Comparison of ENCODE assay signal across 23 mouse cellular contexts in the genomic region with DNA sequence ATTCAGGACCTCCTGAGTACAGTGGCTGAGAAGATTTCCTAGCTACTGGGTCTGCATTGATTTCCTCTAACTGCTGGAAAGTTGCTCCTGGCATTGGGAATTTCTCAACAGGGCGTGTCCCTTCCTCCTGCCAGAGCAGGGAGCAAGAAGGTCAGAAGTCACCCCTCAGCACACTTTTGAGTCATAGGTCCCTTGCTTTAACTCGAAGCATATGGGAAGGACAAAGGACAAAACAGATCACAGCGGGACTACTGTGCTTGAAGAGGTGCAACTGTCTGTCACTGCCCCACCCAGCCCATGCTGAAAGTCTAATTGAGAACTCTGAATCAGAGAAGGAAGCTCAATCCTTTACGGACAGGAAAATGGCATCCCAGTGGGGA.
DNase-seq lines count a peak whose midpoint lies in the region; ATAC-seq and TF ChIP-seq lines count a peak whose summit lies in the region.
"Had no signal": no experiment of that assay in that cellular context is flagged by ENCODE, and none has a peak within 500 bp of the region (broad histone marks: within the 10 kb centered on the region; RNA-seq: fewer than 3 reads in every experiment).

No protein-coding gene starts in this region.

- no peak for TF ChIP-seq CTCF in intestine, postnatal 0 days (IDR thresholded peaks at IDR 0.05; ENCODE audit: low read depth)

- no peak overlapping the region for H3K27ac ChIP-seq in heart, embryonic 16.5 days (ENCODE audit: low read length)
- H3K27ac ChIP-seq in intestine, postnatal 0 days (ENCODE audit: low read depth, low read length): no peak overlapping the region
- H3K27ac ChIP-seq in liver, embryonic 12.5 days: no peak overlapping the region
- H3K27ac ChIP-seq: embryonic facial prominence, embryonic 15.5 days; forebrain, embryonic 15.5 days; hindbrain, embryonic 12.5 days; left cerebral cortex, adult 2 months; liver, embryonic 15.5 days; midbrain, embryonic 12.5 days had no signal

- H3K4me2 ChIP-seq in heart, embryonic 16.5 days (ENCODE audit: low read depth, low read length): peak overlapping the region; percentile 8; the same call in 1 of the 2 replicates
- H3K4me2 ChIP-seq in intestine, postnatal 0 days (replicated peaks; ENCODE audit: low read depth): no peak overlapping the region
- H3K4me2 ChIP-seq in liver, embryonic 12.5 days: no peak overlapping the region
- H3K4me2 ChIP-seq: embryonic facial prominence, embryonic 15.5 days; forebrain, embryonic 15.5 days; heart, embryonic 12.5 days; hindbrain, embryonic 12.5 days; liver, embryonic 15.5 days; midbrain, embryonic 12.5 days had no signal

- 0 out of 2 replicates have a peak, but pooled peaks cover 3% of the 10 kb centered on the region for H3K27me3 ChIP-seq in heart, embryonic 16.5 days (ENCODE audit: control insufficient read depth, insufficient read depth, low read length)
- H3K27me3 ChIP-seq in intestine, postnatal 0 days (replicated peaks; ENCODE audit: control insufficient read depth, insufficient read depth, low read length): no peaks in the 10 kb centered on the region
- peaks cover 27% of the 10 kb centered on the region for H3K27me3 ChIP-seq in liver, embryonic 12.5 days (replicated peaks)
- H3K27me3 ChIP-seq: embryonic facial prominence, embryonic 15.5 days; forebrain, embryonic 15.5 days; liver, embryonic 15.5 days had no signal

- H3K4me1 ChIP-seq in heart, embryonic 16.5 days (ENCODE audit: control insufficient read depth, insufficient read depth, low read length): peaks cover 14% of the 10 kb centered on the region
- no peaks in the 10 kb centered on the region; the same call in 1 of the 2 replicates for H3K4me1 ChIP-seq in intestine, postnatal 0 days (replicated peaks; ENCODE audit: control insufficient read depth, insufficient read depth, low read length)
- peaks cover 27% of the 10 kb centered on the region for H3K4me1 ChIP-seq in liver, embryonic 12.5 days
- H3K4me1 ChIP-seq: hindbrain, embryonic 12.5 days had no signal

- WGBS in heart, embryonic 16.5 days: 52% methylated on average over 4 of the region's 4 CpGs
- 33% methylated on average over 4 of the region's 4 CpGs for WGBS in intestine, postnatal 0 days
- WGBS in liver, embryonic 12.5 days (ENCODE audit: insufficient replicate concordance): 42% methylated on average over 4 of the region's 4 CpGs

- DNase-seq in heart, postnatal 14 days: no peak
- DNase-seq in 3134 (ENCODE audit: extremely low read depth, insufficient read length, low spot score): peak; percentile 40
- peak; percentile 98 for DNase-seq in R1 (ENCODE audit: low read depth, low spot score)
- no peak for DNase-seq in T-cell, adult 2 months (ENCODE audit: low spot score)
- no peak for DNase-seq in adrenal gland, postnatal 14 days
- DNase-seq: adrenal gland, postnatal 10 days; cerebellum, adult 9-10 months; gastrocnemius, postnatal 14 days; kidney, adult 8-10 months; kidney, postnatal 10 days; right cerebral cortex, postnatal 25 days; thymus, postnatal 14 days had no signal

- ATAC-seq in heart, embryonic 16.5 days (replicated peaks; ENCODE audit: extremely low read depth, insufficient read depth, low FRiP score): no peak
- ATAC-seq in intestine, postnatal 0 days: peak; percentile 52
- no peak for ATAC-seq in liver, embryonic 12.5 days
- ATAC-seq: CD4-positive, CD25-positive, alpha-beta regulatory T cell, adult 4 months; forebrain, embryonic 15.5 days had no signal

- no peaks in the 10 kb centered on the region; the same call in 1 of the 2 replicates for H3K9me3 ChIP-seq in heart, embryonic 16.5 days (replicated peaks; ENCODE audit: control insufficient read depth, low read length)
- H3K9me3 ChIP-seq in intestine, postnatal 0 days (ENCODE audit: control insufficient read depth): no peaks in the 10 kb centered on the region
- H3K9me3 ChIP-seq in liver, embryonic 12.5 days (replicated peaks): no peaks in the 10 kb centered on the region
- H3K9me3 ChIP-seq: embryonic facial prominence, embryonic 15.5 days; forebrain, embryonic 15.5 days; hindbrain, embryonic 12.5 days; liver, embryonic 15.5 days; midbrain, embryonic 12.5 days had no signal

- no peak overlapping the region for H3K9ac ChIP-seq in heart, embryonic 16.5 days (ENCODE audit: low read length)
- no peak overlapping the region for H3K9ac ChIP-seq in intestine, postnatal 0 days (ENCODE audit: low read depth, low read length)
- no peak overlapping the region for H3K9ac ChIP-seq in liver, embryonic 12.5 days
- H3K9ac ChIP-seq: embryonic facial prominence, embryonic 15.5 days; forebrain, embryonic 15.5 days; heart, embryonic 12.5 days; hindbrain, embryonic 12.5 days; liver, embryonic 15.5 days; midbrain, embryonic 12.5 days had no signal

- H3K4me3 ChIP-seq in heart, embryonic 16.5 days (ENCODE audit: low read length): no peak overlapping the region
- H3K4me3 ChIP-seq in intestine, postnatal 0 days (ENCODE audit: low read depth, low read length): no peak overlapping the region
- no peak overlapping the region for H3K4me3 ChIP-seq in liver, embryonic 12.5 days
- H3K4me3 ChIP-seq: embryonic facial prominence, embryonic 15.5 days; forebrain, embryonic 15.5 days; heart, embryonic 12.5 days; hindbrain, embryonic 12.5 days; left cerebral cortex, adult 2 months; liver, embryonic 15.5 days; midbrain, embryonic 12.5 days had no signal

- H3K36me3 ChIP-seq in heart, embryonic 16.5 days (ENCODE audit: control insufficient read depth, insufficient read depth): no peaks in the 10 kb centered on the region
- H3K36me3 ChIP-seq in intestine, postnatal 0 days (ENCODE audit: control insufficient read depth, insufficient read depth): no peaks in the 10 kb centered on the region
- no peaks in the 10 kb centered on the region for H3K36me3 ChIP-seq in liver, embryonic 12.5 days
- H3K36me3 ChIP-seq: embryonic facial prominence, embryonic 15.5 days; forebrain, embryonic 15.5 days; heart, embryonic 12.5 days; hindbrain, embryonic 12.5 days; liver, embryonic 15.5 days; midbrain, embryonic 12.5 days had no signal

- intact Hi-C loops in heart, postnatal 14 days (cut with DNase I): no loop called here

Comparison
In these comparisons a context has a peak if more than half of its experiments do, and no peak if none do; other contexts are left out.
1. DNase-seq: peak in 3134 (single experiment) and R1 (single experiment); none in heart, postnatal 14 days (0 of 2), T-cell, adult 2 months (single experiment) and adrenal gland, postnatal 14 days (single experiment).